Mouse (Mus musculus) brain, embryonic 14.5 days (tissue): ENCODE measurements at regions not wholly inside any gene's neighbourhood (a gene's known extent, or its start where the extent isn't known, plus 50 kb on each side); places are given as distances from the start of the nearest gene placed in this dataset.
A peak's percentile ranks its signal among the peaks of the same experiment; 100 is the strongest.

Experiments
- DNase-seq: peaks from one replicate; pipeline ENCODE4 v3.0.0-alpha.2; 2011; ENCODE audit warnings: low read depth
- CTCF ChIP-seq: fragments of 200-500 bp; IDR thresholded peaks from 2 replicates; pipeline ENCODE4 v1.5.1; 2012; ENCODE audit warnings: inconsistent platforms, mild to moderate bottlenecking, moderate library complexity, borderline replicate concordance; ENCODE audit not compliant: insufficient read depth, insufficient read length; ENCODE audit errors: extremely low read depth
- POLR2A ChIP-seq: fragments of 200-500 bp; IDR thresholded peaks from 2 replicates; pipeline ENCODE4 v1.6.1; 2012; ENCODE audit warnings: mild to moderate bottlenecking, inconsistent platforms, borderline replicate concordance; ENCODE audit not compliant: poor library complexity, insufficient read depth, insufficient read length, severe bottlenecking; ENCODE audit errors: extremely low read depth

- peak; percentile 0 for DNase-seq
- no peak for TF ChIP-seq CTCF
- TF ChIP-seq POLR2A = no peak
These were observed 103.8 kb upstream of the 4930474N05Rik start for GRCm38 (mm10) chr14:35990951-35991350.
